Mouse (Mus musculus) bone marrow, adult 2 months (tissue): ENCODE measurements around the gene Pla2g1b.

ENCODE experiments used
- CTCF ChIP-seq: fragments of 200-500 bp; IDR thresholded peaks from 2 replicates; pipeline ENCODE4 v1.5.1; 2011; ENCODE audit warnings: low read length, control low read depth; ENCODE audit not compliant: control insufficient read depth, insufficient read depth
- POLR2A ChIP-seq: fragments of 200-500 bp; IDR thresholded peaks from 2 replicates; pipeline ENCODE4 v1.6.1; 2011; ENCODE audit warnings: low read depth, mild to moderate bottlenecking, control low read depth, low read length, borderline replicate concordance; ENCODE audit not compliant: control insufficient read depth

DNA sequence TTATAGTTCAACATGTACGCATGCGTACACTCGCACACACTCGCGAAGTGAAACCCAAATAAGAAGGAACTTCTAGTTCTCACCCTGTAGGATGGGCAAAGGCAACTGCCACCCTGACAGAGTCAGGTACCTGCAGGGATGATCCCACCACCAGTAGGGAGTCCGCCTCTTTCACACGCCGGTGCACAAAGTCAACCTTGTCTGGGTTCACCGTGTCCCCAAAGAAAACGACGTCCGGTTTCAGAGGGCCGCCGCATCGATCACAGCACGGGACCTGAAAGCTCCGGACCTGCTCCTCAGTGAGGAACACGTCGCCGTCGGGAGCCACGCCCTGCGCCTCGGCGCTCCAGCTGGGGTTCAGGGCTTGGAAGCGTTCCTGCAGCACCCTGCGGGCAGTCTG, 14.0 kb downstream of the Pla2g1b start:
- TF ChIP-seq POLR2A, result no peak
- no peak for TF ChIP-seq CTCF
